Mouse (Mus musculus) cerebellum, adult 2 months (tissue): ENCODE measurements around the gene Uvrag. TPM values are rescaled to one million over a fixed set of nuclear protein-coding genes. Genes with fewer than 3 reads are reported as not detected.

ENCODE experiments used
- DNase-seq, 2 experiments: peaks; one replicate each; pipeline ENCODE4 v3.0.0; 2021
- H3K27ac ChIP-seq: fragments of 200-500 bp; 2 replicates; pipeline ENCODE4 v1.5.1; 2012; ENCODE audit warnings: low read length, control low read depth, inconsistent platforms; ENCODE audit not compliant: insufficient read depth
- H3K27me3 ChIP-seq: fragments of 200-500 bp; 2 replicates; pipeline ENCODE4 v1.6.1; 2012; ENCODE audit warnings: inconsistent platforms, mild to moderate bottlenecking, low read length, moderate library complexity; ENCODE audit not compliant: control insufficient read depth, insufficient read depth
- H3K4me1 ChIP-seq: fragments of 200-500 bp; 2 replicates; pipeline ENCODE4 v1.6.1; 2011; ENCODE audit warnings: low read length; ENCODE audit not compliant: control insufficient read depth, insufficient read depth
- H3K4me3 ChIP-seq: fragments of 200-500 bp; replicated peaks from 2 replicates; pipeline ENCODE3; 2011; ENCODE audit warnings: mild to moderate bottlenecking, low read depth, low read length, control low read depth; ENCODE audit not compliant: insufficient read depth
- CTCF ChIP-seq: fragments of 200-500 bp; IDR thresholded peaks from 2 replicates; pipeline ENCODE4 v1.5.1; 2011; ENCODE audit warnings: low read depth, mild to moderate bottlenecking, control low read depth, low read length, moderate library complexity, borderline replicate concordance; ENCODE audit not compliant: insufficient read depth
- POLR2A ChIP-seq: fragments of 200-500 bp; IDR thresholded peaks from 2 replicates; pipeline ENCODE4 v1.6.1; 2011; ENCODE audit warnings: low read length, control low read depth, borderline replicate concordance; ENCODE audit not compliant: insufficient read depth
- WGBS: fragments of 180-500 bp; shearing (Covaris S2); methylation state at CpG from one replicate; pipeline ENCODE4 v1.1.7; 2018; 5-methylcytosine and 5-hydroxymethylcytosine counted together
- polyA plus RNA-seq: library from polyadenylated mRNA; depleted of rRNA; stranded (reverse); fragments of >200 nt; gene quantifications from 2 replicates; pipeline ENCODE4 v1.2.3, GENCODE M21; 2012

Uvrag gene
- polyA plus RNA-seq, 1 experiment, result 19.2 TPM

DNA sequence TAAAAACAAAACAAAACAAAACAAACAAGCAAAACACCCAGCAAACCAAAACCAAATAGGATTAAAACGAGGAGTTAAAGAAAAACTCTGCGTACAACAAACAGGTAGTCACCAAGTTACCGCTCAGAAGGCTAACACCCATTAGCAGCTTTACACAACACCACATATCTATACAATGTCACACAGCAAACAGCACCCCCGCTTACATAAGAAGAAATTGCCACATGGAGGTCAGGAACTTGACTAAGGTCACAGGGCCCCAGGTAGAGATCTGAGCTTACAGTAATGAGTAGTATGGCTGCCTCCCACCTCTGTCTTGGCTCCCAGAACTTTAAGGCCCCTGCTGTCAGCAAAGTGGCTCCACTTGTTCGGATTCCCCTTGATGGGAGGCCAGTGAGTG lies 246.6 kb downstream of the Uvrag start:
- H3K27me3 ChIP-seq, result no peaks in the 10 kb centered on the region
- peaks cover 6% of the 10 kb centered on the region for H3K4me1 ChIP-seq
- H3K4me3 ChIP-seq, result no peak overlapping the region
- DNase-seq, result no peak
- 95% methylated on average over 5 of the region's 5 CpGs for WGBS
- H3K27ac ChIP-seq, result no peak overlapping the region
- no peak for TF ChIP-seq POLR2A
- no peak for TF ChIP-seq CTCF

GRCm38 (mm10) chr7:98893144-98893543 lies 247.8 kb downstream of the Uvrag start:
- peaks cover 9% of the 10 kb centered on the region for H3K4me1 ChIP-seq
- H3K27me3 ChIP-seq, result no peaks in the 10 kb centered on the region
- no peak for DNase-seq
- H3K27ac ChIP-seq, result no peak overlapping the region
- no peak overlapping the region for H3K4me3 ChIP-seq
- TF ChIP-seq POLR2A, result no peak
- TF ChIP-seq CTCF, result no peak
- 91% methylated on average over 5 of the region's 5 CpGs for WGBS

- peaks cover 11% of the 10 kb centered on the region for H3K4me1 ChIP-seq
- no peaks in the 10 kb centered on the region for H3K27me3 ChIP-seq
- TF ChIP-seq POLR2A (no peak), CTCF (no peak)
- DNase-seq, result no peak
- H3K27ac ChIP-seq, result no peak overlapping the region
- 76% methylated on average over 7 of the region's 7 CpGs for whole genome bisulfite sequencing
- no peak overlapping the region for H3K4me3 ChIP-seq
These were observed 251.7 kb downstream of the Uvrag start for GRCm38 (mm10) chr7:98889211-98889610.

GRCm38 (mm10) chr7:98888810-98889209 lies 252.1 kb downstream of the Uvrag start:
- peaks cover 11% of the 10 kb centered on the region for H3K4me1 ChIP-seq
- no peak overlapping the region for H3K27ac ChIP-seq
- no peak for DNase-seq
- H3K27me3 ChIP-seq, result no peaks in the 10 kb centered on the region
- H3K4me3 ChIP-seq, result no peak overlapping the region
- no peak for TF ChIP-seq CTCF
- no peak for TF ChIP-seq POLR2A
- WGBS, result 80% methylated on average over 5 of the region's 5 CpGs

DNA sequence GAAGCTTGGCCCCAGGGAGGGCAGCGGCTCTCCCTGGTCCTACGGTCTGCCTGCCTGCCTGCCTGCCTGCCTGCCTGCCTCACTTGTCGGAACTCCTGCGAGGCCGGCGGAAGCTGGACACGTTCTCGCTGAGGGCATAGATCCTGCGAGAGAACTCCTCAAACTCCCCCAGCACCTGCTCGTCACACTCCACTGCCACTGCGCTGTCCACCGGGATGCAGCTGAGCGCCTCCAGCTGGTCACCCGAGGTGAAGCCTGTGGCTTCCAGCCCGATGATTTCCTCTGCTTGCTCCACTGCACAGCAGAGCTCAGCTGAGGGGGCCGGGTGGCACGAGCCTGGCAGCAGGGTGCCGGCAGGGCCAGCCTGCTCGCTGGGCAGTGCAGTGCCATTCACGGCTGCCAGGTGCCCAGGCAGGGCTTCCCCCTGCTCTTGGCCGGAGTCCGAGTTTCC lies 253.1 kb downstream of the Uvrag start:
- WGBS, result 12% methylated on average over 22 of the region's 22 CpGs

GRCm38 (mm10) chr7:98881887-98882286 lies 259.1 kb downstream of the Uvrag start:
- no peaks in the 10 kb centered on the region; the same call in 1 of the 2 replicates for H3K4me1 ChIP-seq
- H3K27me3 ChIP-seq, result no peaks in the 10 kb centered on the region
- WGBS, result 60% methylated on average over 4 of the region's 4 CpGs
- H3K4me3 ChIP-seq, result no peak overlapping the region
- TF ChIP-seq CTCF (peak; percentile 43; the same call in 1 of the 2 replicates), POLR2A (no peak)
- no peak overlapping the region for H3K27ac ChIP-seq
- DNase-seq, result peak in 1 of 2 experiments; percentile 43

More for the DNA sequence above, 253.1 kb downstream of the Uvrag start:
- DNase-seq, result peak; percentile 77 to 84
- Histone ChIP-seq H3K4me3 (peak overlapping the region; percentile 7), H3K27me3 (no peaks in the 10 kb centered on the region), H3K4me1 (peaks cover 11% of the 10 kb centered on the region), H3K27ac (0 out of 2 replicates have a peak overlapping the region, but pooled peaks have one; percentile 18)
- peak; percentile 49; the same call in 1 of the 2 replicates for TF ChIP-seq CTCF
- no peak for TF ChIP-seq POLR2A

DNA sequence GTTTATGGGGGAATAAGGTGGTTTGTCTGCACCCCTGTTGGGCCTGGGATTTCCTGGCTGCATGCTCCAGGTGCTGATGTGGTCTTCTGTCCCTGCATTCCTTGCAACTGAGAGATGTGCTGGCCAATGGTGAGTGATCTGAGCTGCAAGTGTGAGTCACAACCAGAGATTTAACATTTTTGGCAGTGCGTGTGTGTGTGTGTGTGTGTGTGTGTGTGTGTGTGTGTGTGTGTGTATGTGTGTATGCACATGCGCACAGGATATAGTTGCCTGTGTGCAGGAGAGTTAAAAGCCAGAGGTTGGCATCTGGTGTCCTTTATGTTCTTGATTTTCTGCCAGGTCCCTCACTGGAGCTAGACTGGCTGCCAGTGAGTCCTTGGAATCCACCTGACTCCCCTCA lies 261.8 kb downstream of the Uvrag start:
- H3K4me3 ChIP-seq, result no peak overlapping the region
- H3K27ac ChIP-seq, result no peak overlapping the region
- no peaks in the 10 kb centered on the region for H3K27me3 ChIP-seq
- H3K4me1 ChIP-seq, result peaks cover 13% of the 10 kb centered on the region
- DNase-seq, result no peak
- TF ChIP-seq CTCF, result no peak
- TF ChIP-seq POLR2A, result no peak
- whole genome bisulfite sequencing, result 79% methylated on average over 2 of the region's 2 CpGs

GRCm38 (mm10) chr7:98876119-98876518 lies 264.8 kb downstream of the Uvrag start:
- H3K27me3 ChIP-seq, result no peaks in the 10 kb centered on the region
- H3K27ac ChIP-seq, result no peak overlapping the region
- H3K4me3 ChIP-seq, result no peak overlapping the region
- 59% methylated on average over 13 of the region's 13 CpGs for WGBS
- no peak for DNase-seq
- TF ChIP-seq CTCF (no peak), POLR2A (no peak)
- peaks cover 13% of the 10 kb centered on the region for H3K4me1 ChIP-seq
